Mouse (Mus musculus): Measurements from ENCODE around the gene Zic1.

Zic1 gene

DNA sequence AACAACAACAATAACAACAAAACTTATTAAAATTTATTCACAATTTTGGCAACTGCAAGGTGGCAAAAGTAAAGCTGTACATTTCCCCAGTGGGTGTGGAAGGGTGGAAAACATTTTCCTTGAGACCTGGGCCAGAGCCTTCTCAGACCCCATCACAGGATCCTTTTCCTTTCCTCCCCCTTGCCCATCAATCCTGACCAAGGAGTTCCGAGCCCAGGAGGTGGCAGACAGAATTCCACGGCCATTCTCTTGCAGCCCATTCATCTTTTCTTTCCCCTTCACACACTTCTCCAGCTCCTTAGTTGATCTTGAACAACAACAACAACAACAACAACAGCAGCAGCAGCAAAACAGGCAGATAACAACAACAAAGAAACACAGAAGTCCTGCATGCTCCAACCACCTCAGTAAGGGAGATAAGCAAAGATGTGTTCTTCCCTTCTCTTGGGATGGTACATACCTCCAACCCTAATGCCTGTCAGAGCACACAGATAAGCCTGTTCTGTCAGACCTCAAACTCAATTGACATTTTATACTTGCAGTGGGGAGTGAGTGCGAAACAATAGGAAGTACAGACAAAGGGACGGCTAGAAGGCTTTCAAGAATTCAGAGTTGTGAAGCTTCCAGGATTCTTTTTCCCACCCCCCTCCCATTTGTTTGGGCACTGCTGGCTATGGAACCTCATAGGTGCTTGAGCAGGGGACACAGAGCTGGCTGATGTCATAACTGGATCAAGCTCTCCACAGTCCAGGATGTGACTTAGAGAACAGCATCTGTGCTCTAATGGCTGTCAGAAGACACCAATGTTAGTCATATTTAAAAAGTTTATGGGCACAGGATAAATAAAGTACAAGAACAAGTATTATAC, 19.3 kb upstream of the Zic1 start:
- DNase-seq (ENCODE audit: low spot score in 2 of 2) = no peak

DNA sequence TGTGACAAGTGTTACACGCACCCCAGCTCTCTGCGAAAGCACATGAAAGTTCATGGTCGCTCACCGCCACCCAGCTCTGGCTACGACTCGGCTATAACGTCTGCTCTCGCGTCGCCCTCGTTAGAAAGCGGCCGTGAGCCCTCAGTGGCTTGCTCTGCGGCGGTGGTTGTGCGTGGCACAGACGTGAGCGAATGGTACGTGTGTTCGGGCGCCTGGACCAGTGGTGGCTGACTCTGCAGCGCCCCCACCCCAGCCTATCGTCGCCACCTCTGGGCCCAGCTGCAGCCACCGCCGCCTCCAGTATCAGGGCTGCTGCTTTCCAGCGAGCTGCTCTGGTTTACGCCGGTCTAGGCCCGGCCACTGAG, 18.5 kb upstream of the Zic1 start:
- no peak for DNase-seq (ENCODE audit: low spot score in 2 of 2)

DNA sequence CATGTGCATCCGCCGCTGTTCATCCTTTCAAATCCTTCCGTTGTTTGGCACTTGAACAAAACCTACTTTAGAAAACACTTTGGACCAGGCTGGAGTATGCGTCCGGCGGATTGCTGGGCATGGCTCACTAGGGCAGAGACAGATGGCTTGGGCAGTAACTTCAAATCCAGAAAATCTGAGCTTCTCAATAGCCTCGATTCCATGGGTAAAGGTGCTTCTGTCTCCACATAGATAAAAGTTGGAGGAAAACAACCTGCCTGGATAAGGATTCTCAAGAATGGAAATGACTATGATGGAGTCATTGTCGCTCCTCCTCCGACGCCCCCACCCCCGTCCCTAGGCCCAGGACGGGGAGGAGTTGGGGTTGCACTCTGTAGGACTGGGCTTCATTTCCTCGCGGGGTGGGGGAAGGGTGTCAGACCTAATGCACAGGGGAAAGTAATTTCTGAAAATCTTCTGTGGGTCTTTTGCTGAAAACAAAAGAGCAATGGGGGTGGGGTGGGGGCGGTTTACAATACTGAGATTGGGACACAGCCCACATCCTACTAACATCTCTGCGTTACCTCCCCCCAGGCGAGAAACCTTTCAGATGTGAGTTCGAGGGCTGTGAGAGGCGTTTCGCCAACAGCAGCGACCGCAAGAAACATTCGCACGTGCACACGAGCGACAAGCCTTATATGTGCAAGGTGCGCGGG, 18.0 kb upstream of the Zic1 start:
- DNase-seq (ENCODE audit: low spot score in 2 of 2) = no peak

DNA sequence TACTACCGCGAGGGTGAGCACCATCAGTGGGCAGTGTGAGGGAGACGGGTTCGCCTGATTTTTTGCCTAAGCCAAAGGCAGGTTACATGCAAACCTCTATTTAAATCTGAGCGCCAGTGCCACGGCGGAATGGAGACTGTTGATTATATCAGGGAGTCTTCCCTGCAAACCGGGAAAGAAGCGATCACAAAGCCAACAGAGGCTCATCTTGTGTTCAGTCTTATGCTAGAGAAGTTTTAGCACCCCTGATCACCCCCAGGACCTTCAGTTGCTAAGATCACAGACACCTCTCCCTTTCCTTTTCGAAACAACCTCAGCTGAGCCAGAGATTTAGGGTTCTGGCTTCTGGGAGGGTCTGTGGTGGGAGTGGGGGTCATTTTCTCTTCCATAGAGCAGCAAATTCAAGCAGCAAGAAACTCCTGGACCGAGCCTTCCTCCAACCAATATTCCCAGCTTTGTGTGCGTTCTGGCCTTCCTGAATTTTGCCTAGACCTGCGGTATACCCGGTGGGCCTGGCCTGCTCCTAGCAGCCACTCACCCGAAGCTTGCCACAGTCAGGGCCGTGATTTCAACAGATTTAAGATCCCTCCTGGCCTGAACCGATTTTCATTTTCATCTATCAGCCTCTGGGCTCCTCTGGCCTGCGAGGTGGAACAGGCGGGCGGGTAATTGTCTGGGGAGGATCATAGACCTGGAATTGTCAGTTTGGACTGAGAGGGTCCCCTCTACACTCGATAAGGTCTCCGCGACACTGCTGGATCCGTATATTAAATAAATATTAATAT, 17.1 kb upstream of the Zic1 start:
- DNase-seq (ENCODE audit: low spot score in 2 of 2) = no peak

DNA sequence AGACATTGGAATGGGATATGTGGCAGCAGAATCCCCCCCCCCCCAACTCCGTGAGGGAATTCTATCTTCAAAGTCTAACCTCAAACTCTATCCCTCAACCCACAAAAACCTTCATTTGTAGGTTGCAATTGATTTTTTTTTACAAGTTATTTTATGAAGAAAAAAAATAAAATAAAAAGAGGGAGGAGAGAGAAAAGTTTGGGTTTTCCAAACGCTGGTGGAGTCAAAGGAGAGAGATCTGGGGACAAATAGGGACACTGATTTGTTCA, 16.4 kb upstream of the Zic1 start:
- no peak for DNase-seq (ENCODE audit: low spot score in 2 of 2)

DNA sequence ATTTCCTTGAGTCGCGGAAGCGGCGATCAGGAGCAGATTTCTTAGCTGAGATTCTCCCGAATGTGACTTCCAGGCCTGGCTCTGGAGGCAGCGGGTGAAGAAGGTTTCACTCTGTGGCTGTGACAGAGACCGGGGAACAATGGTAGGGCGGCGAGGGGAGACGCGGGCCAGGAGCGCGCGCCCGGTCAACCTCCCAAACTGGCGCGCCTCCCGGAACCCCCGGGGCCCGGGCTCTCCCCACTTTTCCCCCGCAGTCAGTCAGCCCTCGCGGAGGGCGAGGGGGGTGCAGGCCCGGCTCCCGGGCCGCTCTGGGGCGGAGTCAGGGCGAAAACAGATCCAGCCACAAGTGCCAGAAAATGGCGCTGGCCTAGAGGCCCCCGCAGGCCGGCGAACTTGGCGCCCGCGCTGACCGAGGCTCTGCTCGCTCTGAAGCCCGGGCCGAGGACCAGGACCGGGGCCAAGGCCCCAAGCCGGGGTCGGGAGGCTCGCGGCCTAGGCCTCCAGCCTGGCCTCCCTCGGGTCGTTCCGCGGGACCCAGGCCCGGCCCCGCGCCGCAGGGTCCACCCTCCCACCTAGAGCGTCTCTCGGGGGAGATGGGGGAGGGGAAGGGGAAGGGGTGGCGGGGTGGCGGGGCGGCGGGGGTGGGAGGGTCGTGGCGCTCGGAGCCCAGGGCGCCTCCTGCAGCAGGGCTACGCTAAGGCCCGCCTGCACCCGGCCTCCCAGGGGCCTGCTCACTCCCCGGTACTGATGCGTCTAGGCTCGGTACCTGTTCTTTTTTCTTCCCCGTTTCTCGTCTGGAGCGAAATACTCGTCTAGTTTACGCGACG, 15.9 kb upstream of the Zic1 start:
- no peak for DNase-seq (ENCODE audit: low spot score in 2 of 2)

DNA sequence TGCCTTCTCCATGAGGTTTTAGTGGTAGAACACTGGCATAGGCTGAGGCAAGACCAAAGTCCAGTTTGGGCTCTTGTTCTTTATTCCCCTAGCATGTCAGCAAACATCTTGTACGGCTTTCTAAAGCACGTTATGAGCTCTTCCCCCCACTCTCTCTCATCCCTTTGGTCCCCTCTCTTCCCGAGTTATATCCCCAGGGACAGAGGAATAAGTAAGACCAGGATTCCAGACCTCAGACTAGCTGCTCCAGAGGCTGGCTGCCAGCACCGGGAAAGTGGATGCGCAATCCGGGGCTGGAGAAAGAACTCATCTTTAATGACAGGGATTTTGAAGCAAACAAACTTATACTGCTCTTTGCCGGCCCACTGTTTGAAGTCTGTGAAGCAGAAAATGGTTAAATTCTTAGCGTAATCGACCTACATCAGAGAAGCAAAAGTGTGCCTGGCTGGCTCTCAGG, 14.9 kb upstream of the Zic1 start:
- no peak for DNase-seq (ENCODE audit: low spot score in 2 of 2)

DNA sequence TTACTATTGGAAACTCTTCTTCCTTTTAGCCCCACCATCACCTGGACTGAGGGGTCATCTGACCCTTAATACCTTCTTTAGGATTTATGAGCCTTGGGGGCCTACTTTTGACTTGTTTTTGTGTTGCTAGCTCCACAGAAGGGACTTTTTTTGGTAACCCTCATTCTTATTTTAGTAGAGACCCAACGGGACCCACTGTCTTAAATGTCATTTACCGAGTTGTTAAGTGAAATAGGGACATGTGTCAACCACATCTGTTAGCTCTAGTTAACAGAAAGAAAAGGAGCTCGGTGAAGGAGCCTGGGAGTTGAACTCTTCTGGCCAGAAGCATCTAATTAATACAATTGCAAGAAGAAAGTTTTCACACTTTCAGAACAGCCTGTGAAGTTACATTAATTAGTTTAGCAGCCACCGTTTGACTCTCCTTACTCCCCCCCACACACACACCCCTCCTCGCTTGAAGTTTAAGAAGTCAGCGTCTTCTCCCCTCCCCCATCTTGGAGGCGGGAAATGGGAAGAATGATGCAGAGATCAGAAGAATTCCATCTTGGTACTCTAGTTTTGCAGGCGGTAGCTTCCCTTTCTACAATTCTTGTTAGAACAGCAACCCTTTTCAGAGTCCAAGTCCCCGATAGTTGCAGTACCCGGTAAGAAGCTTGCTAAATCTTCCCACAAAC, 14.3 kb upstream of the Zic1 start:
- DNase-seq (ENCODE audit: low spot score in 2 of 2) = no peak

DNA sequence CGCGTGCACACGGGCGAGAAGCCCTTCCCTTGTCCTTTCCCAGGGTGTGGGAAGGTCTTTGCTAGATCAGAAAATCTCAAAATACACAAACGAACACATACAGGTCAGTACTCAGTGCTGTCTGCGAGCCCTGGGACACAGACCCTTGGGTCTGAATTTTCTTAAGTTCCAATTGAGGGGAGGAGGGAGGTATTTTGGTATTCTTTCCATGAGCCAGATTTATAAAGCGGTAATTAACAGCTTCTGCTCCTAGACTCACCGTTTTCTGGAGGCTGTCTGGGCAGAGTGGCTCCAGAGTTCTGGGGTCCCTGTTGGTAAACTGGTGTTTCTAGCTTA, 13.7 kb upstream of the Zic1 start:
- DNase-seq (ENCODE audit: low spot score in 2 of 2) = no peak

DNA sequence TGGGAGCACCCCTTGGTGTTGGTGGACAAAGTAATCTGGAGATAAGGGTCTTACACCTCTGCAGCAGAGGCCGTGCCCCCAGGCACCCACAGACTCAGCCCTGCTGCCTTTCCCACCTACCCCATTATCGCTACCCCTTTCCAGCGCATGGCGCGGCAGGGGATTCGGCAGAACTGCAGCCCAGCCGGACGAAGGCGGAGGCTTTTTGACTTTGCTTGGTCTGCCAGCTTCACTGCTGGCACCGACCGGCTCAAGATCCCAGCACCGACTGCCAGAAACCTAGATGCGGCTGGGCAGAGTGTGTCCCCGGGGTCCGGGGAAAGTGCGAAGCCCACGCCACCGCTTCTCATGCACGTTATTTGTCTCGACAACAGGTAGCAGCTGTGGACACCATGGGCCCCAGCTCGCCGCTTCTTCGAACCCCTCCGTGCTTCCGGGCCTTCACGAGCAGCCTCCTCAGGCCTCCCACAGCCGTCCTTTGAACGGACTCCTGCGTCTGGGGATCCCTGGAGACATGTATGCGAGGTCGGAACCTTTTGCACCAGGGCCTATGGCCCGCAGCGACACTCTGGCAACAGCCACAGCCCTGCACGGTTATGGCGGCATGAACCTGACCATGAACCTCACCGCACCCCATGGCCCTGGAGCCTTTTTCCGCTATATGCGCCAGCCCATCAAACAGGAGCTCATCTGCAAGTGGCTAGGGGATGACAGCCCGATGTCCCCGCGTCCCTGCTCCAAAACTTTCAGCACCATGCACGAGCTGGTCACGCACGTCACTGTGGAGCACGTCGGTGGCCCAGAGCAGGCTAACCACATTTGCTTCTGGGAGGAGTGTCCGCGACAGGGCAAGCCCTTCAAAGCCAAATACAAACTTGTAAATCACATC, 13.0 kb upstream of the Zic1 start:
- peak in 1 of 2 experiments; percentile 58 for DNase-seq (ENCODE audit: low spot score in 2 of 2)

DNA sequence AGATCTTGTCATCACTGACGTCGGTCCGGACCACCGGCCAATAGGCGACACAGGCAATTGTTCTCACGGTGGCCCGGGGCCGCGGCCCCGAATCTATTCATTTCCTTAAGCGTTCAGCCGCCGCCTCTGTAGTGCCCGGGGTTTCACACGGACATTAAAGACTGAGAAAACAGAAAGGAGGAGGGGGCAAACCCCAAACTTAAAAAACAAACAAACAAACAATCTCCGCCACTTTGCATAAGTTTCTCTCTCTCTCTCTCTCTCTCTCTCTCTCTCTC, 12.2 kb upstream of the Zic1 start:
- no peak for DNase-seq (ENCODE audit: low spot score in 2 of 2)

DNA sequence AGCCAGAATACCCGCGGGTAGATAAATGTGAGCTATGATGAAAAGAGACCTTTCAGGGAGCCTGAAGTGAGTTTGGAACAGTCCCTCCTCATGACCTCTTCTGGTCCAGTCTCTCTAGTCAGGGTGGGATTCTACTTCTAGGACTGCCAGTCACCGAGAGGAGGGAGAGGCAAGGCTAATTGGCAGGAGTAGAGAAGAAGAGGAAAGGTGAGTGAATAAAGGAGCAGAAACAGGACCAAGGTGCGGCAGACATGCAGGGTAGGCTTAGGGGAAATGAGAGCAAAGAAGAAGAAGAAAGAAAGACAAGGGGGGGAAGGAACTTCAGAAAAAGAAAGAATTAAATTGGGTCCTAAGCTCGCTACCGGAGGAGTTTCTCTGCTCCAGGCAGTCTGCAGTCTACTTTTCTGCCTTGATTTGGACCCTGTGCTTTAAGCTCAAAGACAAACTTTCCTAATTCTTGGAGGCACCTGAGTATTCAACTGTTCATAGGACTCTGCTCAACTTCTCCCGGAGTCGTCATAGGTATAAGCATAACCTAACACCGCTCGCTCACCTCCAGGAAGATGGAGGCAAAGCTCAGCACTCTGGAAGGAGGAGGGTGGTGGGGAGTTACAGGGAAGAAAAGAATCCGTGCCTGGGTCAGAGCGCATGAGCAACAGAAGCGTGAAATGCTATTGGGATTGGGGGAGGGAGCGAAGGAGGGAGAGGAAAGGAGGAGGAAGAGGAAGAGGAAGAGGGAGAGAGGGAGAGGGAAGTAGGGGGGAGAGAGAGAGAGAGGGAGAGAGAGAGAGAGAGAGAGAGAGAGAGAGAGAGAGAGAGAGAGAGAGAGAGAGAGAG, 11.6 kb upstream of the Zic1 start:
- DNase-seq (ENCODE audit: low spot score in 2 of 2) = no peak

DNA sequence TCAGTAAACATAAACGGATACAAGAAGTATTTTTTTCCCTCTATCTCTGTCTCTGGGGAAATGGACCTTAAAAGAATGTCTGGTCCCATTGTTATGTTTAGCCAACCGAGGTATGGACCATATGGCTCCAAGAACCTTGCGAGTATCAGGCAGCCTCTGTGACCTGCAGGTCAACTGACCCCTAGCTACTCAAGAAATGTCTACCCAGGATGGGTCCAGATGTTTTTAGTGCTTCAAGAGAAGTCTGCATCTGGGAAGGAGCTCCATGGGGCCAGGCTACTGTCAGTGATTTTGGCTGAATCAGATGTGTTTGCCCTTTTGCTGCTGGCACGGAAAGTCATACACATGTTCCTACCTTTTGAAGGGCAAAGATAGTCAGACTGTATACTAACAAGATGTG, 9.1 kb upstream of the Zic1 start:
- no peak for DNase-seq (ENCODE audit: low spot score in 2 of 2)

DNA sequence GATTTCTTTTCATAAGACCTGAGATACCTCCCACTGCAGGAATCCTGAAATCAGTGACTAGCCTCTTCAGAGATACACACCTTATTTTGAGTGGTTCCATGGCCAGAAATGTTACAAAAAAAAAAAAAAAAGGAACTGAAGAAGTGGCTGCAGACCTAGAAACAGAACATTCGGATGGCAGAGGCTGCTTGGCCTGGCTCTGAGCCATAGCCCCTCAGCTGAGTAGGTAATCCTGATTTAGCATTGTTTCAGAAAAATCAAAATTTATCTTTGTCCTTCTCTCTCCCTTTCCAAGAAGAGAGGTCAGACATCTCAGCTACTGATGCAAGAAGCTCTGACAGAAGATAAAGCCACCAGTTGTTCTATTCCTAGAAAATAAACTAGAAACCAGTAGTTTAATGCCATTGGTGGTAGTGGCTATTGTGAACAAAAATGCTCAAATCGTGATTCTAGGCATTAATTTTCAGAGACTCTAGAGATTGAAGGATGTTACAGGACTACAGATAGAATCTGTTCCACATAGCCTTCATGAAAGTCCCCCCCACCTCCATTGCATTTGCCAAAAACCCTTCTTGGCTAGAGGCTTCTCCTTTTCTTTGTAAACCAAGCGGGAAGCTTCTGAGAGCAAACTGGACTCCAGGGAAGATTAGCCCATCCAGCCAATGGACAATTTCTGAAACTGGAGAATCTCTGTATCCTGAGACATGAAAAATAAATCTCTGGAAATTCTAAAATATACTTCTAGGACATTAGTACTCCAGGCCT, 8.4 kb upstream of the Zic1 start:
- no peak for DNase-seq (ENCODE audit: low spot score in 2 of 2)

DNA sequence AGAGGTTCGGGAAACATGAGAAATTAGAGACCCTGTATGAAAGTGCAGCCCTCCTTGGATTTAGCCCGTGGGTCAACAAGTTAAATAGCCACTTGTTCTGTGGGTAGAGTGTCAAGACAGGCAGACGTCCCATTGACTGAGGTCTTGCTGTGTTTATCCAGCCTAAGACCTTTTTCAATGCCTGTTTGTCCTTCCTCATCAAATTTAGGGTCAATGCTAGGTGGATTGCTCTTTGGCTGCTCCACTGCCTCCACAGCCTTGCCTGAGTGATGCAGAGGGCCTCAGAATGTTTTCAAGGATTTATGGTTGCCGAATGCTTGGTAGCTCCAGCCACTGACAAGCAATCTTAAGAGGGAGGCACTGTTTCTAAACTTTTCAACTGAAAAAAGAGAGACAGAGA, 6.0 kb upstream of the Zic1 start:
- DNase-seq (ENCODE audit: low spot score in 2 of 2) = no peak

DNA sequence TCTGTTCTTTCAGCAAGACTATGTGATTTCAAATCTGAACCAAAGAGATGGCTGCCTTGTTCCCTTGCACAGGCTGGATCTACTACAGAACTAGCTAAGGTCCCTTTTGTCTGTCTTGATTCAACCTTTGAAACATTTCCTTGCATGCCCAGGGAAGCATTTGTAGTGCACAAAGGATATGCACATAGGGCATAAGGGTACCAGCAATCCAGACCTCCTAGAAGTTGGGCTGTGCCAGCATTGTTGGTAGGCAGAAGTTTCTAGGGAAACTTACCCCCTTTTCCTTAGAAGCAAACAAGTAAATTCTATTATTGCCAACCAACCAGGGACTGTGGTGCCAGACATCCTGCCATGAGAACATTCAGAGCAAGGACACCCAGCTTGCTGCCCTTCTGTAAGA, 5.4 kb upstream of the Zic1 start:
- no peak for DNase-seq (ENCODE audit: low spot score in 2 of 2)

DNA sequence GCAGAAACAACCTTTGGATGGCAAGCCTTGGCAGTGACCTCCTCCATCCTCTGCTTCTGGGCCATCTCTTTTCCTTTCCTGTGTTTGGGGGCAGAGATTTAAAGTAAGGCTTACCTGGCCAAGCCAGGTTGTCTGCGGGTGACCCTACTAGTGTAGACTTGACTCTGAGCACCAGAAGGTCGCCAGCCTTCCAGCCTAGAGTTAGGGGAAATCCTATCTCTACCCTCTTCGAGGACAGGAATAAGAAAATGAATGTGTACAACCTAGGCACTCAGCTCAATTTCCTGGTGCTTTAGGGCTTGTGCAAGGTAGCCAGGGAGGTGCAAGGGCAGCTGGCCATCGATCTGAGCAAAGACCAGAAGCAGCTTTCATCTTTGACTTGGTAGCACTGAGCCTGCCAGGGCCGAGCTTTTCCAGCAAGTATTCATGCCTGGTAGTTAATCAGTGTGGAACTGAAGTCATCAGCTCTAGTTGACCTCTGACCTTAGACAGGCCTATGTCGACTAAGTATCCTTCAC, 4.6 kb upstream of the Zic1 start:
- DNase-seq (ENCODE audit: low spot score in 2 of 2) = peak in 1 of 2 experiments; percentile 51

DNA sequence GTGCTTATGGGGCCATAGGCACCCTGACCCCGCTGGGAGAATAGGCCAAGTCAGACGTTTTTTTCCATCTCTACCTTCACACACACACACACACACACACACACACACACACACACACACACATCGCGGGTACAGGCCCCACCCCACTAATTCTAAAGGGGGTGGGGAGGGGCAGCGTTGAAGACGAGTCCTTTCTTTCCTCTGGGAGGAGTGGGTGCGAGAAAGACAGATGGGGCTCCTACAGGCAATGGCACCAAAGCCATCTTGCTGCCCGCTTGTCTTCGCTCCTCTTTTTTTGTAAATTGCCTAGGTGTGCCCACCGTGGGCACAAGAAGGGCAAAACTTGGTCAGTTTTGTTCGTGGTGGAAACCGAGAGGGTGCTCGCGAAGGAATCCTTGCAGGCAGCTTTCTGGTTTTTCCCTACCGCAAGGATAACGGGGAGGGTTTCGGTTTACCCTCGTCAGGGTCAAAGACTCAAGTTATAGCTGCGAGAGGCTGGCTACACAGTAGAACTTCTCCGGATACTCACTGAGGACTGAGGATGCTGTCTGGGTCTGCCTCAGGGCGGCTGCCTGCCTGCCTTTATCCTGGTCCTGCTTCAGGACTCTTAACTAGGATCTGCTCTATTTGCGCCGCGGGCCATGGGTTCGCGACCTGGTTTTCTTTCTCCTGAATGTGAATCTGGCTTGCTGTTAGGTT, 3.8 kb upstream of the Zic1 start:
- DNase-seq (ENCODE audit: low spot score in 2 of 2) = no peak

Data from spleen, postnatal 4 days (tissue).